Mouse (Mus musculus) neural tube, embryonic 14.5 days (tissue): ENCODE results near the gene H2-Eb2. TPM values are rescaled to one million over a fixed set of nuclear protein-coding genes. Genes with fewer than 3 reads are reported as not detected.
A peak's percentile ranks its signal among the peaks of the same experiment; 100 is the strongest.

Experiments
- ATAC-seq: fragments of 200-750 bp; cut with Nextera tagmentation; 2 replicates; pipeline ENCODE4 v1.8.0; 2017; ENCODE audit warnings: low read depth, mild to moderate bottlenecking, moderate TSS enrichment, moderate library complexity
- H3K27ac ChIP-seq: fragments of 300-500 bp; sonication (generic); 2 replicates; pipeline ENCODE4 v1.5.1; 2014; ENCODE audit warnings: low read depth, mild to moderate bottlenecking, control low read depth, low read length, moderate library complexity, mixed read lengths
- H3K27me3 ChIP-seq: fragments of 300-500 bp; sonication (generic); 2 replicates; pipeline ENCODE4 v1.6.1; 2014; ENCODE audit warnings: low read length; ENCODE audit not compliant: control insufficient read depth, insufficient read depth
- H3K36me3 ChIP-seq: fragments of 300-500 bp; sonication (generic); 2 replicates; pipeline ENCODE4 v1.6.1; 2014; ENCODE audit warnings: low read length, mixed read lengths; ENCODE audit not compliant: control insufficient read depth, insufficient read depth
- H3K4me1 ChIP-seq: fragments of 300-500 bp; sonication (generic); 2 replicates; pipeline ENCODE4 v1.6.1; 2014; ENCODE audit warnings: low read length; ENCODE audit not compliant: control insufficient read depth, insufficient read depth
- H3K4me2 ChIP-seq: fragments of 300-500 bp; sonication (generic); 2 replicates; pipeline ENCODE4 v1.6.1; 2014; ENCODE audit warnings: mild to moderate bottlenecking, low read depth, low read length, control low read depth
- H3K4me3 ChIP-seq: fragments of 300-500 bp; sonication (generic); 2 replicates; pipeline ENCODE4 v1.5.1; 2014; ENCODE audit warnings: low read depth, low read length, control low read depth, mixed read lengths
- H3K9ac ChIP-seq: fragments of 300-500 bp; sonication (generic); replicated peaks from 2 replicates; pipeline ENCODE4 v1.6.1; 2014; ENCODE audit warnings: low read depth, mild to moderate bottlenecking, control low read depth, low read length, mixed read lengths
- H3K9me3 ChIP-seq: fragments of 300-500 bp; sonication (generic); 2 replicates; pipeline ENCODE4 v1.6.1; 2016; ENCODE audit warnings: low read length; ENCODE audit not compliant: control insufficient read depth
- WGBS: fragments of 180-500 bp; shearing (Covaris S2); extraction: QIAGEN DNeasy Blood & Tissue Kit; methylation state at CpG from one replicate; pipeline ENCODE4 v1.1.7; 2014; 5-methylcytosine and 5-hydroxymethylcytosine counted together
- polyA plus RNA-seq: library from polyadenylated mRNA; unstranded; fragments of >200 nt; fragmentation: Nextera tagmentation; extraction: Ambion mirVana; gene quantifications from 2 replicates; pipeline ENCODE4 v1.2.1, GENCODE M21; 2014

H2-Eb2 gene
- polyA plus RNA-seq, 1 experiment from 2014 or later = 0.15 TPM

- 73% methylated on average over 4 of the region's 4 CpGs for WGBS
- no peaks in the 10 kb centered on the region for H3K4me1 ChIP-seq
- no peaks in the 10 kb centered on the region for H3K9me3 ChIP-seq
- ATAC-seq = no peak
- no peak overlapping the region for H3K9ac ChIP-seq
- no peak overlapping the region for H3K27ac ChIP-seq
- no peak overlapping the region for H3K4me2 ChIP-seq
- no peaks in the 10 kb centered on the region for H3K36me3 ChIP-seq
- H3K27me3 ChIP-seq = no peaks in the 10 kb centered on the region
- no peak overlapping the region for H3K4me3 ChIP-seq
Measured at GRCm38 (mm10) chr17:34301670-34302190, 23.7 kb upstream of the H2-Eb2 start.

- no peak for ATAC-seq
- Histone ChIP-seq H3K9me3 (no peaks in the 10 kb centered on the region), H3K27me3 (no peaks in the 10 kb centered on the region), H3K4me3 (no peak overlapping the region), H3K4me2 (no peak overlapping the region), H3K36me3 (no peaks in the 10 kb centered on the region), H3K4me1 (no peaks in the 10 kb centered on the region), H3K27ac (no peak overlapping the region), H3K9ac (no peak overlapping the region)
- WGBS = 85% methylated on average over 2 of the region's 2 CpGs
Measured at GRCm38 (mm10) chr17:34303789-34304188, 21.7 kb upstream of the H2-Eb2 start.

- H3K27ac ChIP-seq = no peak overlapping the region
- no peak for ATAC-seq
- no peak overlapping the region for H3K4me2 ChIP-seq
- H3K9me3 ChIP-seq = no peaks in the 10 kb centered on the region
- H3K27me3 ChIP-seq = no peaks in the 10 kb centered on the region
- H3K36me3 ChIP-seq = no peaks in the 10 kb centered on the region
- H3K9ac ChIP-seq = no peak overlapping the region
- H3K4me3 ChIP-seq = no peak overlapping the region
- no peaks in the 10 kb centered on the region for H3K4me1 ChIP-seq
- 23% methylated on average over 4 of the region's 4 CpGs for WGBS
Measured at GRCm38 (mm10) chr17:34304751-34305150, 20.7 kb upstream of the H2-Eb2 start.

DNA sequence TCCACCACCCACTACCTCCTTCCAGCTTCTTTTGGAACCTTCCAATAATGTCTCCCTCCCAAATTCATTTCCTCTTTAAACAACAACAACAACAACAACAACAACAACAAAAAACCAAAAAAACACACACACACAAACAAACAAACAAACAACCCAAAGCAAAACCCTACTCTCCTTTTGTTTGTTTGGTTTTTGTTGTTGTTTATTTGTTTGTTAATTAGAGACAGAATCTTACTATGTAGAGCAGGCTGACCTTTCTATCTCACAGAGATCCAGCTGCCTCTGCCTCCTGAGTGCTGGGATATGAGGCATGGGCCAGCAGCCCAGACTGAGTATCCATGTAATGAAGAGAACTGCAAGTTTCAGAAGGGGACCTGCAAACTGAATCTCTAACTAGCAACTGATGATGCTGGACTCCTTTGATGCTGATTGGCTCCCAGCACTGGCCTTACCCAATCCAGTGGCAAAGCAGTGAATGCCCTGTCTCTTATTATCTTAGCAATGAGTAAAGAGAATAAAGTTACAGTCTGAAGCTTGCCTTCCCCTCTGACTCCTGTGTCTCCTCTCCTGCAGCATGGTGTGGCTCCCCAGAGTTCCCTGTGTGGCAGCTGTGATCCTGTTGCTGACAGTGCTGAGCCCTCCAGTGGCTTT, 20.0 kb upstream of the H2-Eb2 start, which contains the start of gene H2-Eb1:
Gene H2-Eb1, plus strand, starts transcription at position 488 of the 651 bp plus-strand sequence.
- Histone ChIP-seq H3K9me3 (no peaks in the 10 kb centered on the region), H3K27me3 (no peaks in the 10 kb centered on the region), H3K36me3 (no peaks in the 10 kb centered on the region), H3K9ac (no peak within 1 kb of the TSS), H3K27ac (no peak within 1 kb of the TSS), H3K4me2 (no peak within 1 kb of the TSS), H3K4me1 (no peaks in the 10 kb centered on the region), H3K4me3 (no peak within 1 kb of the TSS)
- ATAC-seq = peak; percentile 85

DNA sequence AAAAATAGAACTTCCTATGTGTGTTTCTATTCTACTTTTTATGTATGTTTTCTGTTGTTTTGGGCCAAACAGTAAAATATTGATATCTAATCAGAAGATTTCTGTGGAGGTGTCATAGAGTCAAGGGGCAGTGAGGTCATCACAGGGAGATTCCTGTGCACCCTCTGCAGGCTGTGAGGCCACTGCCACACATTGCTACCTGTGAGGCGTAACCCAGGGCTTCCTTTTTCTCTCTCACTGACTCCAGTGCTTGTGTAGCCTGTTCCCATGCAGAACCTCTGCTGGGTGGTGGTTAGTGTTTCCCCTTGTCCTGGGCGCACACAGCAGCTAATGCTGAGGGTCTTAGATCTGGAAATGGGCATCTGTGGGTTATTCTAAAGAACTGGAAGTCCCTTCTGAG, 19.1 kb upstream of the H2-Eb2 start:
- H3K27me3 ChIP-seq = no peaks in the 10 kb centered on the region
- no peaks in the 10 kb centered on the region for H3K9me3 ChIP-seq
- H3K4me1 ChIP-seq = no peaks in the 10 kb centered on the region
- H3K27ac ChIP-seq = no peak overlapping the region
- no peaks in the 10 kb centered on the region for H3K36me3 ChIP-seq
- 94% methylated on average over 2 of the region's 2 CpGs for WGBS
- no peak for ATAC-seq
- no peak overlapping the region for H3K9ac ChIP-seq
- H3K4me3 ChIP-seq = no peak overlapping the region
- H3K4me2 ChIP-seq = no peak overlapping the region

- H3K36me3 ChIP-seq = no peaks in the 10 kb centered on the region
- H3K9me3 ChIP-seq = no peaks in the 10 kb centered on the region
- no peak for ATAC-seq
- H3K4me3 ChIP-seq = no peak overlapping the region
- H3K4me1 ChIP-seq = no peaks in the 10 kb centered on the region
- H3K27me3 ChIP-seq = no peaks in the 10 kb centered on the region
- no peak overlapping the region for H3K27ac ChIP-seq
- no peak overlapping the region for H3K4me2 ChIP-seq
- H3K9ac ChIP-seq = no peak overlapping the region
Measured at GRCm38 (mm10) chr17:34307216-34307615, 18.2 kb upstream of the H2-Eb2 start.

- Histone ChIP-seq H3K27ac (no peak overlapping the region), H3K4me3 (no peak overlapping the region), H3K36me3 (no peaks in the 10 kb centered on the region), H3K4me2 (no peak overlapping the region), H3K9ac (no peak overlapping the region), H3K27me3 (no peaks in the 10 kb centered on the region), H3K9me3 (no peaks in the 10 kb centered on the region), H3K4me1 (no peaks in the 10 kb centered on the region)
- no peak for ATAC-seq
- WGBS = 81% methylated on average over 4 of the region's 4 CpGs
Measured at GRCm38 (mm10) chr17:34308161-34308560, 17.3 kb upstream of the H2-Eb2 start.

- H3K4me2 ChIP-seq = peak overlapping the region; percentile 91
- peak overlapping the region; percentile 64 for H3K27ac ChIP-seq
- no peaks in the 10 kb centered on the region for H3K27me3 ChIP-seq
- WGBS = 29% methylated on average over 10 of the region's 10 CpGs
- H3K4me3 ChIP-seq = peak overlapping the region; percentile 50
- no peak for ATAC-seq
- no peaks in the 10 kb centered on the region for H3K36me3 ChIP-seq
- no peaks in the 10 kb centered on the region for H3K9me3 ChIP-seq
- H3K4me1 ChIP-seq = no peaks in the 10 kb centered on the region
- H3K9ac ChIP-seq = peak overlapping the region; percentile 61
Measured at GRCm38 (mm10) chr17:34309225-34309624, 16.2 kb upstream of the H2-Eb2 start.

DNA sequence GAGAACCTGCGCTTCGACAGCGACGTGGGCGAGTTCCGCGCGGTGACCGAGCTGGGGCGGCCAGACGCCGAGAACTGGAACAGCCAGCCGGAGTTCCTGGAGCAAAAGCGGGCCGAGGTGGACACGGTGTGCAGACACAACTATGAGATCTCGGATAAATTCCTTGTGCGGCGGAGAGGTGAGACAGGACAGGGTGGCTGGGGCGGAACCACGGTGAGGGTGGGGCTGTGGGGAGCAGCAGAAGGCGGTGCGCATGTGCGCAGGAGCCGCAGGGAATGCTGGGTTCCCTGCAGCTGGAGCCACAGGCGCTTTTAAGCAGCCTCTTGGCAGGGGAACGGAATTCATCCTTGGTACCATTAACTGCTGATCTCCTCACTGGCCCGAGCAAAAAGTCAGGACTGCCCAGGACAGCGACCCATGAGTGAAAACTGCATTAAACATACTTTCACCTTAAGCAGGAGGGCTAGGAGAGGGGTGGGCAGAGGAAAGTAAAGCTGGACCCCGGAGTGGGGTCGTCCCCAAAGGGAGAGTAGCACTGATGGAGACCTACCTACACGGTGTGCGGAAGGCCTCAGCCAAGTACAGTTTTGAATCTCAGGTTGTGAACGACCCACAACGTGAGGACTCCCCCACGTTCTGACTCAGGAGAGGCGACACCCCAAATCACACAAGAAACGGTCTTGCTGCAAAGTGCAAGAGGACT, 15.6 kb upstream of the H2-Eb2 start:
- 27% methylated on average over 38 of the region's 38 CpGs for WGBS
- peak; percentile 89 for ATAC-seq
- Histone ChIP-seq H3K36me3 (no peaks in the 10 kb centered on the region), H3K27ac (peak overlapping the region; percentile 64), H3K9me3 (no peaks in the 10 kb centered on the region), H3K27me3 (no peaks in the 10 kb centered on the region), H3K4me1 (no peaks in the 10 kb centered on the region), H3K4me3 (peak overlapping the region; percentile 50), H3K4me2 (peak overlapping the region; percentile 91), H3K9ac (peak overlapping the region; percentile 61)
